Mouse (Mus musculus): ENCODE data around the gene Mrtfb. TPM values are rescaled to one million over a fixed set of nuclear protein-coding genes. Genes with fewer than 3 reads are reported as not detected.

The Mrtfb gene
- polyA plus RNA-seq, 1 experiment: 11.9 TPM

DNA sequence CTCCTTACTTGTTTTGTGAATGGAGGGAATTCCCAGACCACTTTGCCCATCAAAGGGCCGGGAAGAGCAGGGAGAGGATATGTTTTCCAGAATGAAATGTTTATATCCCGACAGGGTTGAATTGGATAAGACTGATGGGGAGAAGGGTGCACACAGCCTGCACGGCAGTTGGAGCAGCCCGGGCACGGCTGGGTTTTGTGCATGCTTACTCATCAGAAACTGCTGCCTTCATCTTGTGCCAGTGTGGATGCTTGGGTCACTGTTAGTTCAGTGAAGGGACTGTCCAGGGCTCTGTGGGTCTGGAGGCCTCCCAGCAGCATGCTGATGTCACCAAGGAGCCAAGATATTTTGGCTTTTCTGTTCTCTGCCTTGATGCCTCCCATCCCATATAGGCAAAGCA is 6.2 kb upstream of the Mrtfb start:
- Histone ChIP-seq H3K36me3 (ENCODE audit: control insufficient read depth, insufficient read depth, low read length) (no peaks in the 10 kb centered on the region), H3K27ac (ENCODE audit: control insufficient read depth, insufficient read depth, low read depth, low read length) (no peak overlapping the region), H3K4me3 (ENCODE audit: control insufficient read depth, low read depth, low read length) (no peak overlapping the region), H3K4me1 (ENCODE audit: control insufficient read depth, insufficient read depth, low read length) (no peaks in the 10 kb centered on the region), H3K27me3 (ENCODE audit: control insufficient read depth, insufficient read depth, low read length) (no peaks in the 10 kb centered on the region)
- TF ChIP-seq POLR2A (IDR thresholded peaks at IDR 0.05; ENCODE audit: control insufficient read depth, low read depth, low read length) (no peak), CTCF (IDR thresholded peaks at IDR 0.05; ENCODE audit: control insufficient read depth, insufficient read depth, insufficient replicate concordance, low read depth, low read length) (no peak)

DNA sequence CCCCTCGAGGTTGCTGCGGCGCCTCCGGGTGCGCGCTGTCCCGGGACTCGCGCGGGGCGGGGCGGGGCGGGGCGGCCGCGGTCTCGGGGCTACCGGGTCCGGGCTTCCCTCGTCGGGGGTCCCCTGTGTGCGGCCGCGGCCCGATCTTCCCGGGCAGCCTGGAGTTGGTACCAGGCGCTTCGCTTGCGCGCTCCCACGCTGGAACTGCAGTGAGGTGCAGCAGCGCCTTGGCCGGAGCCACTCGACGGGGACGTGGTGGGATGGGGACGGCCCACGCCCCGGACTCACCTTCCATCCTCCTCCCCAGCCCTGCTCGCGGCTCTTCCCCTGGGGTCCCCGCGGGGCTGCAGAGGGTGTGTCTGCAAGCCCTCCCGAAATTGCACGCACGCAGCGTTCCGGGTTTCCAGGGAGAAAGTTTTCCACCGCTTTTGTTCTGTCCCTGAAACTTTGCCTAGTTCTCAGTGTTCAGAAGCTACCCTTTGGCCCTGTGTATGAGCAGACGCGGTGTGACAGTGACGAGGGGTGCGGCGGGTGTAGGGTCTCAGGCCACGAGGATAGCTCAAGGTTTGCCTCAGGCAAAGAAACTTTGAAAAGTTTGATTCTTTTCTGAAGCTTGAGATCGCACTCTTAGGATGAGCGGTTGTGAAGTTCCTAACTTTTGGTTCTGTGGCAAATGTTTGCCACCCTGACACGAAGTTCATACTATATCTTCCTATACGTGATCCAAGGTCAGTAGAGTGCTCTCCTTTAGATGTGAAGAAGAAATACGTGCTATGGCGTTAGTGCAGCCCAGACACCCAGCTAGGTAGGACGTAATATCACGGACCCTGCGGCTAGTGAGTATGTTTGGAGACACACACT is 616 bp downstream of the Mrtfb start:
- Histone ChIP-seq H3K4me3 (ENCODE audit: control insufficient read depth, low read depth, low read length) (peak overlapping the region; percentile 99), H3K27ac (ENCODE audit: control insufficient read depth, insufficient read depth, low read depth, low read length) (peak overlapping the region; percentile 96), H3K27me3 (ENCODE audit: control insufficient read depth, insufficient read depth, low read length) (no peaks in the 10 kb centered on the region), H3K4me1 (ENCODE audit: control insufficient read depth, insufficient read depth, low read length) (peaks cover 12% of the 10 kb centered on the region), H3K36me3 (ENCODE audit: control insufficient read depth, insufficient read depth, low read length) (no peaks in the 10 kb centered on the region)
- TF ChIP-seq POLR2A (IDR thresholded peaks at IDR 0.05; ENCODE audit: control insufficient read depth, low read depth, low read length) (no peak), CTCF (IDR thresholded peaks at IDR 0.05; ENCODE audit: control insufficient read depth, insufficient read depth, insufficient replicate concordance, low read depth, low read length) (no peak)

DNA sequence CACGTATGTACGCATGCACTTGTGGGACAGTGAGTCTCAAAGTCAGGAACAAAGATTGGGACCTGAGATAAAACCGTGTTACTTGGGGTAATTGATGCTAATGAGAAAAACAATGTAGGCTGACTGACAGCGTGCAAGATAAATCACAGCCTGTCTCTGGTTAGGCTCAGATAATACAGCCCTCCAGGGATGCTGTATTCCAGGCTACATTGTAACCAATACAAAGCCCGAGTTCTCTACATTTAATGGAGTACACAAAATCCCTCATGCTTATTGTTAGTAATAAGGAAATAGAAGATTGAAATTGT is 1.2 kb downstream of the Mrtfb start:
- H3K27ac ChIP-seq (ENCODE audit: control insufficient read depth, insufficient read depth, low read depth, low read length): peak overlapping the region; percentile 96
- no peaks in the 10 kb centered on the region for H3K36me3 ChIP-seq (ENCODE audit: control insufficient read depth, insufficient read depth, low read length)
- peak overlapping the region; percentile 99 for H3K4me3 ChIP-seq (ENCODE audit: control insufficient read depth, low read depth, low read length)
- no peaks in the 10 kb centered on the region for H3K27me3 ChIP-seq (ENCODE audit: control insufficient read depth, insufficient read depth, low read length)
- TF ChIP-seq POLR2A (IDR thresholded peaks at IDR 0.05; ENCODE audit: control insufficient read depth, low read depth, low read length) (no peak), CTCF (IDR thresholded peaks at IDR 0.05; ENCODE audit: control insufficient read depth, insufficient read depth, insufficient replicate concordance, low read depth, low read length) (no peak)
- peaks cover 12% of the 10 kb centered on the region for H3K4me1 ChIP-seq (ENCODE audit: control insufficient read depth, insufficient read depth, low read length)

DNA sequence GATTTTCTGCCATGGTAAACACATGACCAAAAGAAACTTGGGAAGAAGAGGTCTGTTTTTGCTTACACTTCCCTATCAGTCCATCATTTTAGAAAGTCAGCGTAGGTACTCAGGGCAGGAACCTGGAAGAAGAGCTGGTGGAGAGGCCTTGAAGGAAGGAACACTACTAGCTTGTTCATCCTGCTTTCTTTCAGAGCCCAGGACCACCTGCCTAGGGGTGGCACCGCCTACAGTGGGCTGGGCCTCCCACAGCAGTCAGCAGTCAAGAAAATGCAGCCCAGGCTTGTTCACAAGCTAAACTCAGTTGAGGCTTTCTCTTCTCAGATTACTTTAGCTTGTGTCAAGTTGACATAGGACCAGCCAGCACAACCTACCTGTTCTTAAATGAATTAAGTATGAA is 2.7 kb downstream of the Mrtfb start:
- Histone ChIP-seq H3K36me3 (ENCODE audit: control insufficient read depth, insufficient read depth, low read length) (no peaks in the 10 kb centered on the region), H3K4me1 (ENCODE audit: control insufficient read depth, insufficient read depth, low read length) (peaks cover 12% of the 10 kb centered on the region), H3K4me3 (ENCODE audit: control insufficient read depth, low read depth, low read length) (no peak overlapping the region), H3K27me3 (ENCODE audit: control insufficient read depth, insufficient read depth, low read length) (no peaks in the 10 kb centered on the region), H3K27ac (ENCODE audit: control insufficient read depth, insufficient read depth, low read depth, low read length) (no peak overlapping the region)
- TF ChIP-seq POLR2A (IDR thresholded peaks at IDR 0.05; ENCODE audit: control insufficient read depth, low read depth, low read length): no peak
- no peak for TF ChIP-seq CTCF (IDR thresholded peaks at IDR 0.05; ENCODE audit: control insufficient read depth, insufficient read depth, insufficient replicate concordance, low read depth, low read length)

- Histone ChIP-seq H3K27ac (ENCODE audit: control insufficient read depth, insufficient read depth, low read depth, low read length) (no peak overlapping the region), H3K4me1 (ENCODE audit: control insufficient read depth, insufficient read depth, low read length) (no peaks in the 10 kb centered on the region), H3K4me3 (ENCODE audit: control insufficient read depth, low read depth, low read length) (no peak overlapping the region), H3K27me3 (ENCODE audit: control insufficient read depth, insufficient read depth, low read length) (no peaks in the 10 kb centered on the region), H3K36me3 (ENCODE audit: control insufficient read depth, insufficient read depth, low read length) (no peaks in the 10 kb centered on the region)
- no peak for TF ChIP-seq POLR2A (IDR thresholded peaks at IDR 0.05; ENCODE audit: control insufficient read depth, low read depth, low read length)
- TF ChIP-seq CTCF (IDR thresholded peaks at IDR 0.05; ENCODE audit: control insufficient read depth, insufficient read depth, insufficient replicate concordance, low read depth, low read length): no peak
Observed at GRCm38 (mm10) chr16:13266312-13266711, 10.0 kb downstream of the Mrtfb start.

GRCm38 (mm10) chr16:13267350-13267904 is 11.1 kb downstream of the Mrtfb start:
- no peak overlapping the region for H3K27ac ChIP-seq (ENCODE audit: control insufficient read depth, insufficient read depth, low read depth, low read length)
- H3K36me3 ChIP-seq (ENCODE audit: control insufficient read depth, insufficient read depth, low read length): no peaks in the 10 kb centered on the region
- H3K4me3 ChIP-seq (ENCODE audit: control insufficient read depth, low read depth, low read length): no peak overlapping the region
- TF ChIP-seq POLR2A (IDR thresholded peaks at IDR 0.05; ENCODE audit: control insufficient read depth, low read depth, low read length) (no peak), CTCF (IDR thresholded peaks at IDR 0.05; ENCODE audit: control insufficient read depth, insufficient read depth, insufficient replicate concordance, low read depth, low read length) (no peak)
- H3K27me3 ChIP-seq (ENCODE audit: control insufficient read depth, insufficient read depth, low read length): no peaks in the 10 kb centered on the region
- H3K4me1 ChIP-seq (ENCODE audit: control insufficient read depth, insufficient read depth, low read length): no peaks in the 10 kb centered on the region

GRCm38 (mm10) chr16:13269426-13269825 is 13.1 kb downstream of the Mrtfb start:
- TF ChIP-seq CTCF (IDR thresholded peaks at IDR 0.05; ENCODE audit: control insufficient read depth, insufficient read depth, insufficient replicate concordance, low read depth, low read length) (no peak), POLR2A (IDR thresholded peaks at IDR 0.05; ENCODE audit: control insufficient read depth, low read depth, low read length) (no peak)

More at GRCm38 (mm10) chr16:13269426-13269825, 13.1 kb downstream of the Mrtfb start:
- Histone ChIP-seq H3K27ac (ENCODE audit: control insufficient read depth, insufficient read depth, low read depth, low read length) (no peak overlapping the region), H3K4me1 (ENCODE audit: control insufficient read depth, insufficient read depth, low read length) (no peaks in the 10 kb centered on the region), H3K4me3 (ENCODE audit: control insufficient read depth, low read depth, low read length) (no peak overlapping the region), H3K36me3 (ENCODE audit: control insufficient read depth, insufficient read depth, low read length) (no peaks in the 10 kb centered on the region), H3K27me3 (ENCODE audit: control insufficient read depth, insufficient read depth, low read length) (no peaks in the 10 kb centered on the region)
